In genomic region chr16:34671966-34672365, GRCm38 (mm10) we compare ENCODE assay signal across 35 mouse cellular contexts. TPM values are rescaled to one million over a fixed set of nuclear protein-coding genes. Genes with fewer than 3 reads are reported as not detected.
"Had no signal": no experiment of that assay in that cellular context is flagged by ENCODE, and none has a peak within 500 bp of the region (broad histone marks: within the 10 kb centered on the region; RNA-seq: fewer than 3 reads in every experiment).

No protein-coding gene starts in this region.

- H3K36me3 ChIP-seq: heart, embryonic 13.5 days; heart, embryonic 15.5 days; hindbrain, embryonic 10.5 days; hindbrain, embryonic 13.5 days; hindbrain, embryonic 15.5 days; limb, embryonic 10.5 days; limb, embryonic 12.5 days; liver, embryonic 13.5 days had no signal

- H3K4me3 ChIP-seq: gastrocnemius, adult 2 months; heart, embryonic 13.5 days; heart, embryonic 15.5 days; hindbrain, embryonic 10.5 days; hindbrain, embryonic 13.5 days; hindbrain, embryonic 15.5 days; layer of hippocampus, adult 2 months; left cerebral cortex, adult 2 months; limb, embryonic 10.5 days; limb, embryonic 12.5 days; liver, embryonic 13.5 days had no signal

- H3K4me1 ChIP-seq: liver, embryonic 13.5 days had no signal

- H3K4me2 ChIP-seq: heart, embryonic 11.5 days; heart, embryonic 13.5 days; heart, embryonic 15.5 days; hindbrain, embryonic 13.5 days; hindbrain, embryonic 15.5 days; limb, embryonic 12.5 days; liver, embryonic 11.5 days; liver, embryonic 13.5 days had no signal

- H3K27ac ChIP-seq: gastrocnemius, adult 2 months; heart, embryonic 13.5 days; heart, embryonic 15.5 days; hindbrain, embryonic 10.5 days; hindbrain, embryonic 13.5 days; hindbrain, embryonic 15.5 days; hindbrain, postnatal 0 days; layer of hippocampus, adult 2 months; left cerebral cortex, adult 2 months; limb, embryonic 10.5 days; limb, embryonic 12.5 days; liver, embryonic 13.5 days had no signal

- H3K27me3 ChIP-seq: heart, embryonic 15.5 days had no signal

- H3K9me3 ChIP-seq: heart, embryonic 13.5 days; heart, embryonic 15.5 days; hindbrain, embryonic 10.5 days; hindbrain, embryonic 13.5 days; hindbrain, embryonic 15.5 days; limb, embryonic 10.5 days; limb, embryonic 12.5 days; liver, embryonic 13.5 days had no signal

- DNase-seq: gastrocnemius, adult 2 months; gastrocnemius, postnatal 10 days; gastrocnemius, postnatal 36 days; heart, adult 18-20 months; heart, postnatal 14 days; heart, postnatal 4 days; kidney, adult 11 months; kidney, adult 2 months; kidney, adult 9 months; kidney, postnatal 10 days; kidney, postnatal 25 days; kidney, postnatal 4 days; liver; liver, embryonic 13.5 days had no signal

- ATAC-seq: hindbrain, postnatal 0 days; intestine, embryonic 16.5 days had no signal

- H3K9ac ChIP-seq: heart, embryonic 13.5 days; heart, embryonic 15.5 days; hindbrain, embryonic 13.5 days; hindbrain, embryonic 15.5 days; limb, embryonic 12.5 days; liver, embryonic 13.5 days had no signal

RNA-seq across cellular contexts. Expression of gene Ropn1, which starts 22.2 kb away (rescaled TPM):
- total RNA-seq: gastrocnemius, adult 2 months; gastrocnemius, postnatal 10 days; gastrocnemius, postnatal 36 days; granulocyte monocyte progenitor cell, adult 5-6 weeks; heart, adult 18-20 months; heart, adult 8-10 months; hindbrain, postnatal 0 days; layer of hippocampus, adult 2 months; layer of hippocampus, postnatal 10 days; layer of hippocampus, postnatal 25 days; left cerebral cortex, adult 2 months had no signal
- polyA plus RNA-seq: frontal cortex, adult 2 months; hindbrain, embryonic 10.5 days; hindbrain, embryonic 13.5 days; hindbrain, embryonic 15.5 days; intestine, embryonic 14.5 days; intestine, embryonic 16.5 days; kidney, embryonic 16.5 days; limb, embryonic 10.5 days; limb, embryonic 14.5 days; liver, embryonic 11.5 days; liver, embryonic 13.5 days had no signal
